Mouse (Mus musculus) frontal cortex, adult 2 months (tissue): ENCODE measurements around the gene Plekhg1. TPM values are rescaled to one million over a fixed set of nuclear protein-coding genes. Genes with fewer than 3 reads are reported as not detected.

Source experiments
- DNase-seq, 2 experiments: peaks; one replicate each; pipeline ENCODE4 v3.0.0; 2022; ENCODE audit warnings: low spot score in 1 of 2; ENCODE audit errors: extremely low spot score in 1 of 2
- polyA plus RNA-seq: library from polyadenylated mRNA; depleted of rRNA; stranded (reverse); fragments of >200 nt; gene quantifications from 2 replicates; pipeline ENCODE4 v1.2.3, GENCODE M21; 2012; rRNA removed

Gene Plekhg1
- polyA plus RNA-seq, 1 experiment: 6.4 TPM

DNA sequence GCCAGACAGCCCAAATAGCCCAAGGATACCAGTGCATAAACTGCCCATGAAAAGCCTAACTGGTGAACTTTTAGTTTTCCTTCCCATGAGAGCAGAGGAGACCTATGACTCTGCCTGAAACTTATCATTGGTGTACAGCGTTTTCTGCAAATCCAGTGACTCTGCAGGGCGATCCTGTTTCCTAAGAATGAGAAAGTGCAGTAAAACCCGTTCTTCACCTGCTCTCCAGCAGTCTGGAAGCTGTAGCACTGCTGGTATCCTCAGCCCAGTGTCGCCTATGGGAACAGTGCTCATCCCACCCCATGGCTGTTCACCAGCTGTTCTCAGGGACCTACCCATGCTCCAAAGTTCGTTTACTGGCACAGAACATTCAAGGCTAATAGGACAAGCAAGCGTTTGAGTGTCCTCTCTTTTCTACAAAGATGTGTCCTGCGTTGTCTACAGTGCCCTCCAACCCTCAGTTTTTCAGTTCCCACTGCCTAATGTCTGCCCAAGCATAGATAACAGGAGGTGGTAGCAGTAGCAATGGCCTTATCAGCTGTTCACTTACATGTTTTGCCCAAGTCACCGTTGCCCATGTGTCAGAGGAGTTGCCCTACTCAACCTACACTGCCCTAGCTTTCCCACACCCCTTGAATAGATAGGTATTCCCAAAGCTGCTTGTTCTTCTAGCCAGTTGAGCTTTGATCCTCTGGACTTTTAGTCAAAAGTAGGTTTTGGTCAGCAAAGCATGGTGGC lies 253.4 kb downstream of the Plekhg1 start:
- no peak for DNase-seq

- DNase-seq: no peak
Observed at GRCm38 (mm10) chr10:3995277-3995676, 255.1 kb downstream of the Plekhg1 start.

DNA sequence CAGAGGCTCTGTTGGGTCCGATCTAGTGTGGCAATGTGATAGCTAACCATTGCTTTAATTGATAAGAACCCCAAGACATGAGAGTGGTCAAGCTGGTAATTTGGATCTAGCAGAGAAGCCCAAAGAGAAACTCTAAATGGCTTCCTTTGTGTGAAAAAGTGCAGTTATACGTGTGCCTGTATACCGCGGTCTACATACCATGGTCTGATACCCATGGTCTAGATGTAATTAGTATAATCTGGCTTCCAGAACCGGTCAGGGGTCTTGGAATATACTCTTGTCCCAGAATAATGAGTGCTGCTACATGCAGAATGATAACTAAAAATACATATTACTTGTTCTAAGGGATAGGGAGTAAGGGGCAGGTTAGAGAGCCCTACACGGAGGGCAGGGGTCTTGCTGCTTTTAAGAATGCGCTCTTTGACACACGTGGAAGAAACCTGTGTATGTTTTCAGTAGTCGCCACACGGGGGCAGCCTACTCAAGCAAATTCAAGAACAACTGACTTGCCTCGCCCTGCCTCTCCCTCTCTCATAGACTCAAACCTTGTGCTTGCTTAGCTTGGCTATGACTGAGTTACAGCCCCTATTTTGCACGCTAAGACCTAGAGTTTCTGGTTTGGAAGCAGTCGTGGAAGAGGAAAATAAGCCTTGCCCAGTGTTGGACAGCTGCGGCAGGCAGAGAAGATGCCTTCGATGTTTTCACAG lies 256.2 kb downstream of the Plekhg1 start:
- peak; percentile 25 to 81 for DNase-seq

GRCm38 (mm10) chr10:3997851-3998426 lies 257.8 kb downstream of the Plekhg1 start:
- no peak for DNase-seq

DNA sequence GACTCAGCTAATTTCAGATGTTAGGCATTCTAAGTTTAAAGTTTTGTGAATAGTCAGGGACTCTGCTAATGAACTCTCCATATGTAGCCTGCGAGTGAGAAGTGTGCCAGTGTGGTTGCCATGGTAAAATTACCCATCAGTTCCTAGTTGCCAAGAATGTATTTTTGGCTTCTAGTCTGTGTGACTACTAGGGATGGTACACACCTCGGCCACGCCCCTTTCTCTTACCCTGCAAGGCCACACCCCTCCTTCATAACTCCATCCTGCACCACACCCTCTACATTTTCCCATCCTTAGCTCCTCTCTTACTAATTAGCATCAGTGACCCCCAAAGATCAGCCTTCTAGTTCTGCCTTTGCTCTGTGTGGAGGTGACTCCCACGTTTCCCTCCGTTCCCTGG lies 262.5 kb downstream of the Plekhg1 start:
- no peak for DNase-seq

- DNase-seq: no peak
Observed at GRCm38 (mm10) chr10:4005191-4005590, 265.0 kb downstream of the Plekhg1 start.

DNA sequence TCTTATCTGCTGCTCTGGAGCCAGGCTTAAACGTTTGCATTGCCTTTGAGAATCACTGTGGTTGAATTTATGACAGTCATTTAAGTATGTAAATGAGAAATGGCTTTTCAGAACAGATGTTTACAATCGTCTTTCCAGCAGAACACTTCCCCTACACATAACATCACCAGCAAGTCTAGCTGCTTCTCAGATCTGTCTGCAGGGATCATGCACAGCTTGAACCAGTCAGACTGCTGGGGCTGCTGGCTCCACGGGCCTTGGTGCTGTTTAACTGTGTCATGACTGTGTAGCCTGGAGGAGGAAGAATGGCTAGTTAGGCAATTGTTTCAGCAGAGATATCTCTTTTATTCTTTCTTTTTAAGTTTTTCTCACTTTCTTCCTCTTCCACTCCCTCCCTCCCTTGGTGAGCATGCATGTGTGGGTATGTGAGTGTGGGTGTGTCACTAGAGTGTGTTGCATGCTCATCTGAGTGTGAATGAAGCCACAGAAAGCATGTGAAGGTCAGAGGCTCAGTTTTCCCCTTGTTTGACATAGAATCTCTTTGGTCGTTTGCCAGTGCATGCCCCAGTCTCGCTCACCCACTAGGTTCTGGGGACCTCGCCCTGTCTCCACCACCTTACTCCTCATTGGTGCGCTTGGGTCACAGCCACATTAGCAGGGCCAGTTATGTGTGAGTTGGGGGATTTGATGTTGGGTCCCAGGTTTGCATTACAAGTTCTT lies 266.3 kb downstream of the Plekhg1 start:
- DNase-seq: peak in 1 of 2 experiments; percentile 12

Other genes starting within 250 kb of the Plekhg1 start
- gene Iyd, start 200.1 kb upstream of the Plekhg1 start, polyA plus RNA-seq: 0.36 and 0.44 TPM in 2 replicates
- 6.2 and 6.3 TPM in 2 replicates for gene Mthfd1l, start 232.8 kb downstream of the Plekhg1 start, polyA plus RNA-seq